Mouse (Mus musculus): Measurements from ENCODE around the gene Traf2. TPM values are rescaled to one million over a fixed set of nuclear protein-coding genes. Genes with fewer than 3 reads are reported as not detected.
"Not testable (repeated sequence)": the region's sequence is repeated elsewhere in the genome, so short reads cannot be mapped to it uniquely, and the experiment has no call there.

Traf2 gene
- polyA plus RNA-seq, 1 experiment: 19.6 TPM

- WGBS: 27% methylated on average over 92 of the region's 92 CpGs
- no peak for DNase-seq (ENCODE audit: low read depth, low spot score)
These were observed 30.5 kb upstream of the Traf2 start for GRCm38 (mm10) chr2:25576965-25577891.

GRCm38 (mm10) chr2:25576028-25576850 is 29.5 kb upstream of the Traf2 start:
- no peak for DNase-seq (ENCODE audit: low read depth, low spot score)
- 87% methylated on average over 16 of the region's 16 CpGs for WGBS

DNA sequence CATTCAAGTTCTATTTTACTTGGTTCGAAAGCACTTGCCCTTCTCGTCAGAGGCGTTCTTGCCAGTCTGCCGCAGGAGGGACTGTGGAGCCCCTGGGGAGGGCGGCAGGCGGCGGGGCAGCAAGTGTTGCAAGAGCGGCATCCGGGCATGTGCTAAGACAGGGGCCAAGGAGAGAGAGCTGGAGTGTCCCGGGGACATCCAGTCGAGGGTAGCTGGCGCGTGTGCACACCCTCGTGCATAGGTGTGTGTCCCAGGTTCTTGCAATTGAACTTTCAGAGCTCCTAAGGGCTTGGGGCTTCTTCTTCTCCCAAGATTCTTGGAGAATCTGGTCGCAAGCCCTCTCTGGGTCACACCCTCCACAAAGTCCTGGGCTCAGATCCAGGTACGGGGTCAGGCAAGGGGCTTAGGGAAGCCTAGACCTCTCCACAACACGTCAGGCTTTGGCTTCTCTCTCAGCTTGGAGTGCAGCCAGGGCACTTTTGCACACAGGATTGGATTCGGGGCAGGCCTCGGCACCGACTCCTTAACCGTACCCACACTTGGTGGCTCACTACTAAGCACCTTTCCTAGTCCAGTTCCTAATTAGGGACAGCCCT is 28.8 kb upstream of the Traf2 start:
- 12% methylated on average over 21 of the region's 21 CpGs for WGBS
- no peak for DNase-seq (ENCODE audit: low read depth, low spot score)

GRCm38 (mm10) chr2:25574579-25575431 is 28.1 kb upstream of the Traf2 start, which contains the start of the genes Mamdc4 and Phpt1:
Gene Mamdc4, minus strand, starts transcription at chr2:25574845.
Gene Phpt1, minus strand, starts transcription at chr2:25575224.
- under 1% methylated on average over 44 of the region's 45 CpGs for WGBS
- peak; percentile 99 for DNase-seq (ENCODE audit: low read depth, low spot score)

DNA sequence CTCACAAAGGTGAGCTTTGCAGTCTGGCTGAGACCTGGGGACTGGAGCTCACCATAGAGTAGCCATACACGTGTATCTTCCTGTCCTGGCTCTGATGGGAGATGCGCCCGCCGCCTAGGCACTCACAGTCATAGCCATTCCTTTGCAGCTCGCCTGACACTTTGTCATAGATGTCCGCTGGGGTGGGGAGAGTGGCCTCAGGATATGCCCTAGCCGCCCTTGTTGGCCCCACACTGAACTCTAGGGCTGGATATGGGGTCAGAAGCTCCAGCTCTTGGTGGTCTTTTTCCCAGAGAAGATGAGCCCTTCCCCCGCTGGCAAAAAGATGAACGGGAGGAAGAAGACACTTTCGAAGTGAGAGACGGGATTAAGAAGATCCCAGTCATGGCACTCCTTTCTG is 27.4 kb upstream of the Traf2 start:
- WGBS: 8% methylated on average over 11 of the region's 11 CpGs
- DNase-seq (ENCODE audit: low read depth, low spot score): no peak

GRCm38 (mm10) chr2:25573068-25573467 is 26.3 kb upstream of the Traf2 start:
- 88% methylated on average over 2 of the region's 2 CpGs for WGBS
- no peak for DNase-seq (ENCODE audit: low read depth, low spot score)

- 77% methylated on average over 4 of the region's 4 CpGs for WGBS
- DNase-seq (ENCODE audit: low read depth, low spot score): no peak
These were observed 24.5 kb upstream of the Traf2 start for GRCm38 (mm10) chr2:25571221-25571620.

- no peak for DNase-seq (ENCODE audit: low read depth, low spot score)
- WGBS: 92% methylated on average over 3 of the region's 3 CpGs
These were observed 22.6 kb upstream of the Traf2 start for GRCm38 (mm10) chr2:25569323-25569722.

- DNase-seq (ENCODE audit: low read depth, low spot score): no peak
- 53% methylated on average over 6 of the region's 6 CpGs for WGBS
These were observed 21.8 kb upstream of the Traf2 start for GRCm38 (mm10) chr2:25568473-25569019.

- no peak for DNase-seq (ENCODE audit: low read depth, low spot score)
- WGBS: 84% methylated on average over 6 of the region's 6 CpGs
These were observed 19.8 kb upstream of the Traf2 start for GRCm38 (mm10) chr2:25566558-25566957.

DNA sequence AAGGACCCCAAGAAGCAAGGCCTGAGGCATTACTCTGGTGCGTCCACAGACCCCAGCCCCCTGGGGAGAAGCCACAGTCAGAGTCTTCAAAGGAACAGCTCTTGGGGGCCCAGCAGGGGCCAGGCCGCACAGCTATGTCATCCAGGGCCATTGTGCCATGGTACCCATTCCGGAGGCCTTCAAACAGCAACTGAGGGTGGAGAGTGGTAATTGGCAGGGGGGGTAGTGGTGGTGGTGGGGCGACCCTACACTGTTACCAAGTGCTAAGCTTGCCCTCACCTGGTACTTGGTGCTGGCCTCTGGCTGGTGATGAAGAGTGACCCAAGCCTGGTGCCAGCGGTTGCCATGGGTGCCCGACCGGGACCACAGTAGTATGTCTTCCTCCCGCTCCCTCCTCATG is 19.0 kb upstream of the Traf2 start:
- no peak for DNase-seq (ENCODE audit: low read depth, low spot score)
- 94% methylated on average over 8 of the region's 8 CpGs for WGBS

DNA sequence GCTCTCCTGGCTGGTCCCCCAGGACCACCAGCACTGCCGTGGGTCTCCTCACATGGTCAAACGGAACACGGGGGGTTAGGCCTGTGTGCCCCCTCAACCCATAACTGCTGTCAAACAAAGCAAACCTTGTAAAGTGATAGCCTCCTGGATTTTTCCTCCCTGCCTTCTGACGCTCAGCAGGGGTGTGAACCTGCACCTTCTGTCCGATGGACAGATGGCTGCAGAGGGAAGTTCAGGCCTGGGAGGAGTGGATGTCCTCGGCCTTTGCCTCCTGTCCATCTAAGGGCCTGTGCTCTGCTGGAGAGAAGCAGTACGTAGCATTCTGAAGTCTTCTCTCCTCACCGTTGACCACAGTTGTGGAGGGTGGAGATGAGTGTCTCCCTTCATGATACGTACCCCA is 15.2 kb upstream of the Traf2 start:
- WGBS: 78% methylated on average over 9 of the region's 9 CpGs
- no peak for DNase-seq (ENCODE audit: low read depth, low spot score)

GRCm38 (mm10) chr2:25560551-25560950 is 13.8 kb upstream of the Traf2 start:
- DNase-seq (ENCODE audit: low read depth, low spot score): no peak
- WGBS: 88% methylated on average over 8 of the region's 8 CpGs

DNA sequence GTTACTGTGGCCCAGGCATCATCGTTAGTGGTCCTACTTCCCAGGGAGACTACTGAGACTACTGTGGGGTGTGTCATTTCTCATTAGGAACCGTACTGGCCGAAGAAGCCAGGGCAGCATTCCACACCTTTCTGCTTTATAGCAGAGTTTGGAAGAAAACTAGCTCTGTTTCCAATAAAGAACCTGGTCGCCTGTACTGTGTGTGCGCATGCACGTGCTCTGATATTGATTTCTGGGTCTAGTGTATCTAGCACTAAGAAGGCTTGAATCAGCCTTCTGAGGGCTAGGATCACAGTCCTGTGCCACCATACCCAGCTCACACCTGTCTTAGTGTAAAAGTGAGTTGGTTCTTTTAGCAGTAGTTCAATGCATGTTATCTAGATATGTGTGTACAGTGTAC is 12.0 kb upstream of the Traf2 start:
- WGBS: 42% methylated on average over 6 of the region's 6 CpGs
- no peak for DNase-seq (ENCODE audit: low read depth, low spot score)

DNA sequence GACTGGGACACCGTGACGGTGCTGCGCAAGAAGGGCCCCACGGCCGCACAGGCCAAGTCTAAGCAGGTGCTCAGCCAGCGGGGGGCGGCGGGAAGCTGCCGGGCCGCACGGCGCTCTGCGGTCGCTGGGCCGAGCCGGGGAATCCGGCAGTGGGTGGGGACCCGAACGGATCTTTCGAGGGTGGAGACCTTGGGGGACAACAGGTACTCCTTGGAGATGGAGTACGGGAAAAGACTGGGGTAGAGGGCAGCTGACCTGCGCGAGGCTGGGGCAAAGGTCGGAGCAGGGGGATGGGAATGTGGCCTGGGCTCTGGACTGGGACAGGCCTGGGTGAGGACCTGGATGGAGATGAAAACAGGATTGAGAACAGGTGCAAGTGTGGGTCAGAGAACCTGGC is 11.2 kb upstream of the Traf2 start:
- WGBS: under 1% methylated on average over 24 of the region's 24 CpGs
- no peak for DNase-seq (ENCODE audit: low read depth, low spot score)

DNA sequence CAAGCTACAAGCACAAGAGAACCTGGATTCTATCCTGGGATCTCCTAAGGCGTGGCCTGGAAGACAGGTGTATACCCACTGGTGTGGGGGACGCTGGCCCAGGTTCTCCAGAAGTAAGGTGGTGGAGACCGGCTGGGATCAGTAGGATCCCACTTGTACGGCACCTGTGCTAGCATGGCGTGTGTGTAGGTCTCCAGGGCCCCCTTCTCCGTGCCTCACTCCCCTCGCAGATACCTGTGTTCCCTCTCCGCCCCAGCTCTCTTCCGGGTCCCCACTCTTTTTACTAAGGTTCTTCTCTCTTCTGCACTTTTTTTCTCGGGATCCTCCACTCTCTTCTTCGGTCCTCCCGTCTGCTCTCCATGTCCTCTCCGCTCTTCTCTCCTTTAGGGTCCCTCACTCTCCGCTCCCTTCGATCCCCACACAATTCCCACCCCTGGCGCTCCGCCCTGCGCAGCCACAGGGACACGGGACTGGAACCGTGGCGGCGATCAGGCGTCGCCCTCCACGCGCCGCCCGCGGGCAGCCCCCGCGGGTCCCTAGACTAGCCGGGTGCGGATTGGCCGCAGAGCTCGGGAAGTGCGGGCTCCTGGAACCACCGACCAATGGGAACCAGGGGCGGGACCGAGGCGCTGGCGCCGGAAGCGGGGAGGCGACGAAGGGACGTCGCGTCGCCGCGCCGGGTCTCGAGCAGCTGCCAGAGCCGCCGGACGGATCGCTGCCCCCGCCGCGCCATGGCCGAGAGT is 10.7 kb upstream of the Traf2 start, which contains the start of gene Edf1:
TSS of gene Edf1 (plus strand) at position 627 of the 743 bp plus-strand sequence.
- WGBS: under 1% methylated on average over 61 of the region's 61 CpGs
- peak; percentile 86 for DNase-seq (ENCODE audit: low read depth, low spot score)

DNA sequence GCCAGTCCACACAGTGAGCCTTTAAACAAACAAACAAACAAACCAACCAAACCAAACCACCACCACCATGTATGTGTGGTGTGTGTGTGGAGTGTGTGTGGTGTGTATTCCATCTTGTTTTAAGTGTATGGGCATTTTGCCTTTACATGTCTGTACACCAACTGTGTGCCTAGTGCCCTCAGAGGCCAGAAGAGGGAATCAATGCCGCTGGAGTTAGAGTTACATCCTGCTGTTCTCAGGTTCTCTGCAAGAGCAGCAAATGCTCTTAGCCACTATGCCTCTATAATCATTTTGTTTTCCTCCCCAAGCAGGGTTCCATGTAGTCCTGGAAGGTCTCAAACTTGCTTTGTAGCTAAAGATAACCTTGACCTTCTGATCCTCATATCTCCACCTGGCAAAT is 9.6 kb upstream of the Traf2 start:
- 59% methylated on average over 1 of the region's 1 CpGs for WGBS
- no peak for DNase-seq (ENCODE audit: low read depth, low spot score)

DNA sequence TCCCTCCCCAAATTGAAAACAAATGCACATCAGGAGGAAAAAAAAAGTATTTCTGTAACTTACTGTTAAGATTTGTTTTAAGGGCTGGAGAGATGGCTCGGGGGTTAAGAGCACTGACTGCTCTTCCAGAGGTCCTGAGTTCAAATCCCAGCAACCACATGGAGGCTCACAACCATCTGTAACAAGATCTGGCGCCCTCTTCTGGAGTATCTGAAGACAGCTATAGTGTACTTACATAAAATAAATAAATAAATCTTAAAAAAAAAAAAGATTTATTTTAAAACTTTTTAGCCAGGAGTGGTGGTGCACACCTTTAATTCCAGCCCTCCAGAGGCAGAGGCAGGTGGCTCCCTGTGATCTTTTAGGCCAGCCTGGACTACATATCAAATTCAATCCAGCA is 8.7 kb upstream of the Traf2 start:
- WGBS: 59% methylated on average over 2 of the region's 2 CpGs
- not testable (repeated sequence) for DNase-seq (ENCODE audit: low read depth, low spot score)

Data from large intestine, adult 2 months (tissue).